Mouse (Mus musculus) forebrain, postnatal 0 days (tissue): Measurements from ENCODE around the gene Ttc7b. TPM values are rescaled to one million over a fixed set of nuclear protein-coding genes. Genes with fewer than 3 reads are reported as not detected.

Experiments
- ATAC-seq: fragments of 200-750 bp; cut with Nextera tagmentation; 2 replicates; pipeline ENCODE4 v1.8.0; 2017; ENCODE audit warnings: mild to moderate bottlenecking, moderate library complexity
- DNase-seq: peaks from one replicate; pipeline ENCODE4 v3.0.0-alpha.2; 2015
- H3K27ac ChIP-seq: fragments of 300-500 bp; sonication (generic); 2 replicates; pipeline ENCODE4 v1.5.1; 2014; ENCODE audit warnings: low read depth, mild to moderate bottlenecking, antibody characterized with exemption, low read length, moderate library complexity, mixed read lengths
- H3K27me3 ChIP-seq: fragments of 300-500 bp; sonication (generic); 2 replicates; pipeline ENCODE4 v1.6.1; 2014; ENCODE audit warnings: mild to moderate bottlenecking, low read length, mixed read lengths; ENCODE audit not compliant: insufficient read depth
- H3K36me3 ChIP-seq: fragments of 300-500 bp; sonication (generic); 2 replicates; pipeline ENCODE4 v1.6.1; 2014; ENCODE audit warnings: mild to moderate bottlenecking, moderate library complexity; ENCODE audit not compliant: insufficient read depth
- H3K4me1 ChIP-seq: fragments of 300-500 bp; sonication (generic); 2 replicates; pipeline ENCODE4 v1.6.1; 2014; ENCODE audit warnings: antibody characterized with exemption; ENCODE audit not compliant: insufficient read depth
- H3K4me2 ChIP-seq: fragments of 300-500 bp; sonication (generic); 2 replicates; pipeline ENCODE4 v1.6.1; 2014; ENCODE audit warnings: low read depth, mild to moderate bottlenecking, moderate library complexity
- H3K4me3 ChIP-seq: fragments of 300-500 bp; sonication (generic); 2 replicates; pipeline ENCODE4 v1.5.1; 2014; ENCODE audit warnings: low read depth, low read length, mixed read lengths
- H3K9ac ChIP-seq: fragments of 300-500 bp; sonication (generic); 2 replicates; pipeline ENCODE4 v1.6.1; 2014; ENCODE audit warnings: mild to moderate bottlenecking
- H3K9me3 ChIP-seq: fragments of 300-500 bp; sonication (generic); 2 replicates; pipeline ENCODE4 v1.6.1; 2016; ENCODE audit warnings: low read length
- CTCF ChIP-seq: sonication (generic); IDR thresholded peaks from 2 replicates; pipeline ENCODE4 v1.5.1; 2016; ENCODE audit warnings: antibody characterized with exemption, control low read depth, low read depth
- WGBS: fragments of 180-500 bp; shearing (Covaris S2); extraction: QIAGEN DNeasy Blood & Tissue Kit; methylation state at CpG from one replicate; pipeline ENCODE4 v1.1.7; 2014; 5-methylcytosine and 5-hydroxymethylcytosine counted together
- polyA plus RNA-seq: library from polyadenylated mRNA; unstranded; fragments of >200 nt; fragmentation: Nextera tagmentation; extraction: Ambion mirVana; gene quantifications from 2 replicates; pipeline ENCODE4 v1.2.1, GENCODE M21; 2015
- total RNA-seq: library from RNA; depleted of rRNA; stranded (reverse); fragments of >200 nt; gene quantifications from 2 replicates; pipeline ENCODE4 v1.2.3, GENCODE M21; 2014

Gene Ttc7b
- total and polyA plus RNA-seq, 2 experiments from 2014 or later: 10.8 to 42.2 TPM

GRCm38 (mm10) chr12:100358040-100358620 is 162.5 kb downstream of the Ttc7b start:
- Histone ChIP-seq H3K27me3 (no peaks in the 10 kb centered on the region), H3K4me2 (no peak overlapping the region), H3K36me3 (peaks cover 14% of the 10 kb centered on the region), H3K4me3 (no peak overlapping the region), H3K9ac (no peak overlapping the region), H3K9me3 (no peaks in the 10 kb centered on the region), H3K27ac (no peak overlapping the region), H3K4me1 (no peaks in the 10 kb centered on the region)
- WGBS: 34% methylated on average over 6 of the region's 6 CpGs
- no peak for DNase-seq
- no peak for TF ChIP-seq CTCF
- ATAC-seq: 0 out of 2 replicates have a peak, but pooled peaks have one; percentile 14

- Histone ChIP-seq H3K4me1 (no peaks in the 10 kb centered on the region), H3K4me3 (no peak overlapping the region), H3K9ac (no peak overlapping the region), H3K4me2 (no peak overlapping the region), H3K36me3 (peaks cover 12% of the 10 kb centered on the region), H3K27me3 (no peaks in the 10 kb centered on the region), H3K27ac (no peak overlapping the region), H3K9me3 (no peaks in the 10 kb centered on the region)
- DNase-seq (no peak), ATAC-seq (no peak)
- 96% methylated on average over 7 of the region's 7 CpGs for WGBS
- TF ChIP-seq CTCF: no peak
Observed at GRCm38 (mm10) chr12:100356407-100356806, 164.2 kb downstream of the Ttc7b start.

DNA sequence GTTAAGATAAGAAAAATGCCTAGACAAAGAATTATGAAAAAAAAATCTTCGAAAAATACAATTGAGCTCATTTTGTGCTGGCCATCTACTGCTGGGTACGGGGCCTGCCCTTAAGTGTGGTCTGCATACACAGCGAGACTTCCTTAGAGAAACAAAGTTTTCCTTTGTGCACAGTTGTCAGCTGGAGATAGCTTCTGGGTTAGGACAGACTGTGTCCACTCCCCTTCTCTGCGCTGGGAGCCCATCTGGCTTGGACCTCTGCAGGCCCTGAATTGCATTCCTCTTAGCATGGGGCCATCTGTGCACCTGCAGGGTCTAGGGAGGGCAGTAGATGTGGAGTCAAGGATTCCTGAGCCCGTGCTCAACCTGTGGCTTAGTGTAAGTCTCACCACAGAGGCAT is 165.1 kb downstream of the Ttc7b start:
- peaks cover 17% of the 10 kb centered on the region for H3K36me3 ChIP-seq
- H3K4me2 ChIP-seq: no peak overlapping the region
- no peak overlapping the region for H3K9ac ChIP-seq
- WGBS: 85% methylated on average over 5 of the region's 5 CpGs
- no peak for DNase-seq
- no peak for TF ChIP-seq CTCF
- no peak for ATAC-seq
- H3K4me3 ChIP-seq: no peak overlapping the region
- H3K4me1 ChIP-seq: no peaks in the 10 kb centered on the region
- H3K27ac ChIP-seq: no peak overlapping the region
- H3K27me3 ChIP-seq: no peaks in the 10 kb centered on the region
- no peaks in the 10 kb centered on the region for H3K9me3 ChIP-seq

DNA sequence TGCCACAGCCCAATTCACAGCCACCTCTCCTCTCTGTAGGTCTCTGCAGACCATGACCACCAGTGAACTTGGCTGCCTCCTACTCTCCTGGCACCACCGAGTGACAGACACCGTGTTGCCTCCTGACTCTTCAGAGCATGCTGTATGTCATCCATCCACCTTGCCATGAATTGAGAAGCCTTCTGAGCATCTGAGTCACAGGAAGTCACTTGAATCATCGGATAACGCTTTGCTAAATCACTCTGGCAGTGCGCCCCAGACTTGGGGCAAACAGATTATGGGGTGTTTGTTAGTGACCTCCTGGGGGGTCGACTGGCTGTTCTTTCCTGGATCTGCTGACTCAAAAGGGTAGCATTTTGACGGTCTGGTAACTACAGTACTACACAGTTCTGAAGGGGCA is 166.7 kb downstream of the Ttc7b start:
- peaks cover 20% of the 10 kb centered on the region for H3K36me3 ChIP-seq
- no peak overlapping the region for H3K4me2 ChIP-seq
- H3K27ac ChIP-seq: no peak overlapping the region
- H3K4me3 ChIP-seq: no peak overlapping the region
- no peak for ATAC-seq
- no peaks in the 10 kb centered on the region for H3K27me3 ChIP-seq
- no peaks in the 10 kb centered on the region for H3K4me1 ChIP-seq
- no peak for TF ChIP-seq CTCF
- H3K9me3 ChIP-seq: no peaks in the 10 kb centered on the region
- DNase-seq: no peak
- WGBS: 80% methylated on average over 7 of the region's 7 CpGs
- H3K9ac ChIP-seq: no peak overlapping the region

DNA sequence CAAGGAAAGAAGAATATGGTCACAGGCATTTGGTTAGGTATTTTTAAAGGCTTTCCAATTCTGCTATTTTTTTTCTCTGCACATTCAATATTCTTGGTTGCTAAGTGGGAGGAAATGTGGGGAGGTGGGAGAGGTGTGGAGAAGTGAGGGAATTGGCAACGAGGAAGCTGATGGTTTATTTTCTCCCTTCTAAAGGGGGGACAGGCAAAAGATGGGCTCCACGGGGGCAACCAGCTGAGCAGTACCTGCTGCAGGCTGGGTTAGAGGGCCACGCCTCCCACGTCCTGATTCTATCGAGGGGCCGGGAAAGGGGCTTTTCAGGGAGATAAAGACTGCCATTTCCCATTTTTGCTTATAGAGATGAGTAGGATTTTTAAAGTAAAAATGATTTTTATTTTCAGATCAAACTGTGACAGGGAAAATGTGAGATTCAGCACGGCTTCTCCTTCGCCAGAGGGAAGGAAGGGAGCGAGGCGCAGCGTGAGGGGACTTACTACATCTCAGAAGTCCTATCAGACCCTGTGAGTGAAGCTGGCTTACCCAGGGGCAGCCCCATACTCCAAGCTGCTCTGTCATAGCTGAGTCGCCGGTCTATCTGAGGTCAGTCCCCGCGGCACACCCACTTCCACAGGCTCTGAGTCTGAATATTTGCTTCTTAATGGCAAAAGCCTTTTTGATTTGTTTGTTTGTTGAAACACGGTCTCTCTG is 167.4 kb downstream of the Ttc7b start:
- Histone ChIP-seq H3K4me3 (no peak overlapping the region), H3K9ac (no peak overlapping the region), H3K4me1 (no peaks in the 10 kb centered on the region), H3K36me3 (peaks cover 23% of the 10 kb centered on the region), H3K4me2 (no peak overlapping the region), H3K27me3 (no peaks in the 10 kb centered on the region), H3K9me3 (no peaks in the 10 kb centered on the region), H3K27ac (no peak overlapping the region)
- DNase-seq (no peak), ATAC-seq (no peak)
- 83% methylated on average over 16 of the region's 16 CpGs for WGBS
- no peak for TF ChIP-seq CTCF

- ATAC-seq (no peak), DNase-seq (no peak)
- no peak for TF ChIP-seq CTCF
- Histone ChIP-seq H3K27me3 (no peaks in the 10 kb centered on the region), H3K4me1 (no peaks in the 10 kb centered on the region), H3K36me3 (peaks cover 18% of the 10 kb centered on the region), H3K27ac (no peak overlapping the region), H3K4me2 (no peak overlapping the region), H3K9me3 (no peaks in the 10 kb centered on the region), H3K4me3 (no peak overlapping the region), H3K9ac (no peak overlapping the region)
- WGBS: 87% methylated on average over 6 of the region's 6 CpGs
Observed at GRCm38 (mm10) chr12:100352094-100352493, 168.5 kb downstream of the Ttc7b start.

DNA sequence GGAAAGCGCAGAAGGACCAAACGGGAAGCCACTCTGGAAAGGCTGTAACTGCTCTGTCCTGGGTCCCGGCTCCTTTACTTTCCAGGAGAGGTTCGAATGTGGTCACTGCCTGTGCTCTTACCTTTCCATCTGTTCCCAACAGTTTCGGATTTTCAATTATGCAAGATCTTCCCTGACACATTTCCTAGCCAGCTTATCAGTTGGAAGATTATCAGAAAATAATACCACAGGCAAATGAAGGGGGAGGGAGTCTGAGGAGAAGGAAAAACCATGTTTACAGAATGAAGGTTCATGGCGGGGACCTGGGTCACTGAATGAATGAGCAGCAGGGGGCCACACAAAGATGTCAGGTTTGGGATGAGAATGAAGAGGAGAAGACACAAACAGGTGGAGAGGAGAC is 177.1 kb downstream of the Ttc7b start:
- TF ChIP-seq CTCF: no peak
- no peak overlapping the region for H3K9ac ChIP-seq
- H3K27me3 ChIP-seq: no peaks in the 10 kb centered on the region
- no peaks in the 10 kb centered on the region for H3K4me1 ChIP-seq
- H3K4me3 ChIP-seq: no peak overlapping the region
- H3K9me3 ChIP-seq: no peaks in the 10 kb centered on the region
- DNase-seq (no peak), ATAC-seq (no peak)
- peaks cover 25% of the 10 kb centered on the region for H3K36me3 ChIP-seq
- WGBS: 73% methylated on average over 6 of the region's 6 CpGs
- no peak overlapping the region for H3K27ac ChIP-seq
- no peak overlapping the region for H3K4me2 ChIP-seq
